Mouse (Mus musculus) ovary, postnatal 14 days (tissue): Measurements from ENCODE around the gene Inhbb.

Experiments used
- DNase-seq: peaks from one replicate; pipeline ENCODE4 v3.0.0; 2022; ENCODE audit warnings: low spot score

Gene Inhbb

GRCm38 (mm10) chr1:119375376-119375775 is 46.7 kb downstream of the Inhbb start:
- DNase-seq, result no peak

DNA sequence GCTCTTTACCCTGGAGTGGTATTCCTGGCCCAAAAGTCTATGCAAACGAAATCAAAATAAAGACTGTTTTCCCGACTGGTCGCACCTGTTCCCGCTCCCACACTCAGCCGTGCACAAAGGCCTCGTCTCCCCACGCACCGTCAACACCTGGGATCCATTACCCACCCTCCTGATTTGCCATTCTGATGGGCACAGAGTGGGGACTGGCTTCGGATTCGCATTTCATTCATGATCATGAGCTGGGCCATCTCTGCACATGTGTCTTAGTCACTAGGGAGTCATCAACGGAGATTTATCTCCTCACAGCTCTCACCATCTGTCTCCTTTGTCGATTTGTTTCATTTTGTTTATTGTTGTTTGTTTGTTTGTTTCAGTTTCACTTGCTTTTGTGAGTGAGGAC is 54.5 kb downstream of the Inhbb start:
- DNase-seq, result no peak

- DNase-seq, result no peak
Observed at GRCm38 (mm10) chr1:119366315-119366714, 55.7 kb downstream of the Inhbb start.
